28 mouse cellular contexts compared by ENCODE assay signal in genomic region chr11:62758491-62758890, GRCm38 (mm10). TPM values are rescaled to one million over a fixed set of nuclear protein-coding genes. Genes with fewer than 3 reads are reported as not detected.
"Had no signal": no experiment of that assay in that cellular context is flagged by ENCODE, and none has a peak within 500 bp of the region (broad histone marks: within the 10 kb centered on the region; RNA-seq: fewer than 3 reads in every experiment).

No protein-coding gene starts in this region.

- H3K4me2 ChIP-seq: liver, embryonic 15.5 days; lung, embryonic 15.5 days; midbrain, embryonic 12.5 days; neural tube, embryonic 12.5 days had no signal

- H3K4me3 ChIP-seq: liver, embryonic 15.5 days; lung, embryonic 15.5 days; megakaryocyte, embryonic 14.5 days; midbrain, embryonic 12.5 days; neural tube, embryonic 12.5 days had no signal

- DNase-seq: liver, postnatal 0 days; lung, adult 2 months; lung, postnatal 14 days; lung, postnatal 36 days; midbrain, embryonic 14.5 days; right cerebral cortex, adult 18-20 months; right cerebral cortex, postnatal 25 days; right cerebral cortex, postnatal 4 days; spleen, adult 18-20 months; thymus, adult 18-20 months; thymus, postnatal 14 days; thymus, postnatal 36 days had no signal

- H3K9ac ChIP-seq: liver, embryonic 15.5 days; liver, postnatal 0 days; lung, embryonic 15.5 days; midbrain, embryonic 12.5 days; neural tube, embryonic 12.5 days had no signal

- ATAC-seq: liver, postnatal 0 days; lung, postnatal 0 days had no signal

- H3K9me3 ChIP-seq: liver, embryonic 15.5 days; lung, embryonic 15.5 days; megakaryocyte, embryonic 14.5 days; midbrain, embryonic 12.5 days; neural tube, embryonic 12.5 days had no signal

- H3K27me3 ChIP-seq: lung, embryonic 15.5 days; neural tube, embryonic 12.5 days had no signal

- H3K36me3 ChIP-seq: liver, embryonic 15.5 days; lung, embryonic 15.5 days; midbrain, embryonic 12.5 days; neural tube, embryonic 12.5 days had no signal

- H3K27ac ChIP-seq: liver, embryonic 15.5 days; lung, embryonic 15.5 days; macrophage; midbrain, embryonic 12.5 days; neural tube, embryonic 12.5 days had no signal

RNA-seq across cellular contexts. Expression of gene Gm10428, which starts 5.6 kb away (rescaled TPM):
- total RNA-seq: megakaryocyte progenitor cell, adult 5-6 weeks; midbrain, postnatal 0 days; monocyte, adult 5-6 weeks; neutrophil, adult 5-6 weeks had no signal
- polyA plus RNA-seq: liver, embryonic 15.5 days; liver, postnatal 0 days; lung, adult 2 months; lung, embryonic 15.5 days; lung, postnatal 0 days; macrophage; midbrain, embryonic 12.5 days; midbrain, embryonic 14.5 days; neural tube, embryonic 12.5 days; neural tube, embryonic 14.5 days; small intestine, adult 2 months; stomach, embryonic 14.5 days; stomach, embryonic 16.5 days; thymus, postnatal 0 days had no signal

RNA-seq across cellular contexts. Expression of gene Zfp286, which starts 30.8 kb away (rescaled TPM):
- total RNA-seq: monocyte, adult 5-6 weeks had no signal
